Mouse (Mus musculus) hindbrain, embryonic 16.5 days (tissue): Measurements from ENCODE around the gene Cd164. TPM values are rescaled to one million over a fixed set of nuclear protein-coding genes. Genes with fewer than 3 reads are reported as not detected.

ENCODE experiments used
- ATAC-seq: fragments of 200-750 bp; cut with Nextera tagmentation; 2 replicates; pipeline ENCODE4 v1.8.0; 2017; ENCODE audit warnings: moderate TSS enrichment, moderate library complexity
- H3K27ac ChIP-seq: fragments of 300-500 bp; sonication (generic); 2 replicates; pipeline ENCODE4 v1.5.1; 2014; ENCODE audit warnings: low read depth, mild to moderate bottlenecking, control low read depth, low read length, moderate library complexity
- H3K27me3 ChIP-seq: fragments of 300-500 bp; sonication (generic); replicated peaks from 2 replicates; pipeline ENCODE4 v1.6.1; 2014; ENCODE audit warnings: low read length; ENCODE audit not compliant: control insufficient read depth, insufficient read depth
- H3K36me3 ChIP-seq: fragments of 300-500 bp; sonication (generic); 2 replicates; pipeline ENCODE4 v1.6.1; 2014; ENCODE audit warnings: mild to moderate bottlenecking, low read length, moderate library complexity, mixed read lengths; ENCODE audit not compliant: control insufficient read depth, insufficient read depth
- H3K4me1 ChIP-seq: fragments of 300-500 bp; sonication (generic); 2 replicates; pipeline ENCODE4 v1.6.1; 2014; ENCODE audit warnings: low read depth, low read length; ENCODE audit not compliant: control insufficient read depth, insufficient read depth
- H3K4me2 ChIP-seq: fragments of 300-500 bp; sonication (generic); 2 replicates; pipeline ENCODE4 v1.6.1; 2014; ENCODE audit warnings: mild to moderate bottlenecking, low read length, control low read depth, moderate library complexity
- H3K4me3 ChIP-seq: fragments of 300-500 bp; sonication (generic); 2 replicates; pipeline ENCODE4 v1.5.1; 2014; ENCODE audit warnings: mild to moderate bottlenecking, low read length, control low read depth, moderate library complexity
- H3K9ac ChIP-seq: fragments of 300-500 bp; sonication (generic); 2 replicates; pipeline ENCODE4 v1.6.1; 2014; ENCODE audit warnings: low read depth, mild to moderate bottlenecking, control low read depth, low read length, moderate library complexity
- H3K9me3 ChIP-seq: fragments of 300-500 bp; sonication (generic); 2 replicates; pipeline ENCODE4 v1.6.1; 2014; ENCODE audit warnings: mild to moderate bottlenecking, low read length, moderate library complexity; ENCODE audit not compliant: control insufficient read depth
- WGBS: fragments of 180-500 bp; shearing (Covaris S2); extraction: QIAGEN DNeasy Blood & Tissue Kit; methylation state at CpG from one replicate; pipeline ENCODE4 v1.1.7; 2014; 5-methylcytosine and 5-hydroxymethylcytosine counted together
- polyA plus RNA-seq: library from polyadenylated mRNA; unstranded; fragments of >200 nt; fragmentation: Nextera tagmentation; extraction: Ambion mirVana; gene quantifications from 2 replicates; pipeline ENCODE4 v1.2.1, GENCODE M21; 2015

Gene Cd164
- polyA plus RNA-seq, 1 experiment from 2014 or later: 57.2 TPM

- WGBS: 84% methylated on average over 4 of the region's 4 CpGs
- no peaks in the 10 kb centered on the region for H3K36me3 ChIP-seq
- H3K27ac ChIP-seq: no peak overlapping the region
- ATAC-seq: no peak
- H3K4me3 ChIP-seq: no peak overlapping the region
- H3K27me3 ChIP-seq: no peaks in the 10 kb centered on the region
- H3K4me1 ChIP-seq: no peaks in the 10 kb centered on the region
- no peak overlapping the region for H3K9ac ChIP-seq
- no peak overlapping the region for H3K4me2 ChIP-seq
- no peaks in the 10 kb centered on the region for H3K9me3 ChIP-seq
Measured at GRCm38 (mm10) chr10:41572274-41572673, 53.1 kb downstream of the Cd164 start.

DNA sequence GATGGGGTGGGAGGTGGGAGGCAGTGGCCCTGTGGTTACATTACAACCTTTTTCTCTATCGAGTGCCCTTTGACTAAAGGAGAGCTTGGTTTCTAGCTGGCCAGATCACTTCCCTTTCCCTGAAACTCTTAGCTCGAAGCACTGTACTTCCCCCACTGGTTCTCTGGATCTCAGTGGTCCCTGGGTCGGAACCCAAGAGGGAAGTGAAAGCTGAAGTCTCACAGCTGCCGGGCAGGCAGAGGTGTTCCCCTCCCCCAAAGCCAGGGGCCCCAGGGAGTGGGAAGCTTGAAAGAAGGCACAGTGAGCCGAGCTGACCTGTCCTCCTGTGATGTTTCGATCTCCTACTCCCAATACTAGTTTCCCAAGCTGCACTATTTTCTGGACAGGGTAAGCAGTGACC, 54.0 kb downstream of the Cd164 start:
- ATAC-seq: no peak
- no peaks in the 10 kb centered on the region for H3K36me3 ChIP-seq
- H3K4me1 ChIP-seq: no peaks in the 10 kb centered on the region
- H3K27ac ChIP-seq: no peak overlapping the region
- H3K9ac ChIP-seq: no peak overlapping the region
- H3K27me3 ChIP-seq: no peaks in the 10 kb centered on the region
- H3K4me2 ChIP-seq: no peak overlapping the region
- H3K9me3 ChIP-seq: no peaks in the 10 kb centered on the region
- 29% methylated on average over 6 of the region's 6 CpGs for WGBS
- H3K4me3 ChIP-seq: no peak overlapping the region

DNA sequence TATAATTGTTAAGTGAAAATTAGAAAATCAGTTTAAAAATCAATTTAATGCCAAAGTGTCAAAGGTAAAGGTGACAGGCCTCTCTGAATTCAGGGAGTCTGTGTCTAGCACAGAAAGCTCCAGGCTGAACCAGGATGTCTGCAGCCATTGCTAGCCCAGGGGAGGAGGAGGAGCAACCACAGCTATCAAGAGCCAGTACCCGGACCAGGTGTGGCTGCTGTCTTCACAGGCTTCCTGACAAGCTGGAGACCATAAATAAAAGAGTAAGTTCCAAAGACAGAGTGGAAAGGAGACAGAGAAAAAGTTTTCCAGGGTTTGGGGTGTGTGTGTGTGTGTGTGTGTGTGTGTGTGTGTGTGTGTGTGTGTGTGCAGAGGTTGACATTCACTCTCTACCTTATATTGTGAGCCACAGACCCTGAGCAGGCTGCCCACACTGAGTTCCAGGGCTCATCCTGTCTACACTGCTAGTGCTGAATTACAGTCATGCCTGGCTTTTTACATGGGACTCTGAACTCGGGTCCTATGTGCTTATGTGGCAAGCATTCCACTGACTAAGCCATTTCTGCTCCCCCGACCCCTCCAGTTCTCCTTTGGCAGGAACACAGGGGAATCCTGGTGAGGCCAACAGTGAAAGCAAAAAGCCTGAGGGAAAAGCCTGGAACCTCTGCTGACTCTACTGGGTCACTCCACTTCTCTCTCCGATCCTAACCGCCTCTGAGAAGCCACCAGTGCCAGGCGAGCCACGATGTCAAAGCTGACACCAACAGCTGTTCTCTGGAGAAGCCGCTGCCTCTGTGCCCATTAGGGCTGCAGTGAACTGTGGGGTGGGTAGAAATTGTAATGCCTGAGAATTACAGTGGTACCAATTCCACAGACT, 56.5 kb downstream of the Cd164 start:
- no peak overlapping the region for H3K27ac ChIP-seq
- H3K27me3 ChIP-seq: no peaks in the 10 kb centered on the region
- no peak overlapping the region for H3K4me2 ChIP-seq
- 70% methylated on average over 8 of the region's 8 CpGs for WGBS
- no peak for ATAC-seq
- no peaks in the 10 kb centered on the region for H3K9me3 ChIP-seq
- no peak overlapping the region for H3K9ac ChIP-seq
- no peak overlapping the region for H3K4me3 ChIP-seq
- no peaks in the 10 kb centered on the region for H3K36me3 ChIP-seq
- H3K4me1 ChIP-seq: no peaks in the 10 kb centered on the region

DNA sequence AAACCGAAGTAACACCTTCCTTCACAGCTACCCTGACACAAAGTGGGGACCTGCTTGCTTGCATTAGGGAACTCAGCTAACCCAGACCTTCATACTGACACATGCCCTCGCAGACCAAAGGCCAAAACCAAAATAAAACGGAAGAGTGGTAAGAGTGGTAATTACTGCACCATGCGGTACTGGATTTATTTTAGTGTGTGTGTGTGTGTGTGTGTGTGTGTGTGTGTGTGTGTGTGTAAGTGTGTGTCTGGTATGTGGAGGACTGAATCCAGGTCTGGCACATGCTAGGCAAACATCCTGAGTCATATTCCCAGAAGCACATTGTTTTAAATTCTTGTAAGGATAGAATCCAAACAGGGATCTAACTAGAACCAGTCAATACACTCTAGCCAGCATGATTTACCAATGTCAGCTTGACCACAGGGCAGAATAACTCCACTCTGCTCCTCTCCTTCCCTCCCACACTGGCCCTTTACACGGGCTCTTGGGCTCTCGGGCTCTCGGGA, 57.2 kb downstream of the Cd164 start:
- Histone ChIP-seq H3K9ac (no peak overlapping the region), H3K4me1 (no peaks in the 10 kb centered on the region), H3K36me3 (no peaks in the 10 kb centered on the region), H3K27me3 (no peaks in the 10 kb centered on the region), H3K4me2 (no peak overlapping the region), H3K9me3 (no peaks in the 10 kb centered on the region), H3K27ac (no peak overlapping the region), H3K4me3 (no peak overlapping the region)
- 83% methylated on average over 7 of the region's 7 CpGs for WGBS
- no peak for ATAC-seq

GRCm38 (mm10) chr10:41578541-41578940, 59.3 kb downstream of the Cd164 start:
- H3K4me1 ChIP-seq: no peaks in the 10 kb centered on the region
- no peak overlapping the region for H3K9ac ChIP-seq
- 58% methylated on average over 1 of the region's 1 CpGs for WGBS
- no peak overlapping the region for H3K27ac ChIP-seq
- H3K4me3 ChIP-seq: no peak overlapping the region
- H3K27me3 ChIP-seq: no peaks in the 10 kb centered on the region
- H3K9me3 ChIP-seq: no peaks in the 10 kb centered on the region
- no peaks in the 10 kb centered on the region for H3K36me3 ChIP-seq
- no peak overlapping the region for H3K4me2 ChIP-seq
- ATAC-seq: no peak

- Histone ChIP-seq H3K4me3 (no peak overlapping the region), H3K9ac (no peak overlapping the region), H3K27me3 (no peaks in the 10 kb centered on the region), H3K9me3 (no peaks in the 10 kb centered on the region), H3K4me2 (no peak overlapping the region), H3K36me3 (no peaks in the 10 kb centered on the region), H3K4me1 (no peaks in the 10 kb centered on the region), H3K27ac (no peak overlapping the region)
- WGBS: 82% methylated on average over 4 of the region's 4 CpGs
- no peak for ATAC-seq
Measured at GRCm38 (mm10) chr10:41580441-41580840, 61.2 kb downstream of the Cd164 start.

Other genes with a start within 250 kb of the Cd164 start
- gene Fig4, start 216.2 kb upstream of the Cd164 start, polyA plus RNA-seq: 31.2 and 32.1 TPM in 2 replicates
- gene Ak9, start 215.4 kb upstream of the Cd164 start, polyA plus RNA-seq: 0.24 TPM in 2 replicates
- gene Zbtb24, start 69.0 kb upstream of the Cd164 start, polyA plus RNA-seq: 16.9 and 18.2 TPM in 2 replicates
- gene Mical1, start 43.1 kb upstream of the Cd164 start, polyA plus RNA-seq: 25.9 and 31.0 TPM in 2 replicates
- gene Smpd2, start 29.0 kb upstream of the Cd164 start, polyA plus RNA-seq: 46.5 and 52.9 TPM in 2 replicates
- 4.5 and 5.3 TPM in 2 replicates for gene Ppil6, start 29.0 kb upstream of the Cd164 start, polyA plus RNA-seq
- 1.4 and 1.9 TPM in 2 replicates for gene Ccdc162, start 197.2 kb downstream of the Cd164 start, polyA plus RNA-seq